Mouse (Mus musculus) thymus, adult 2 months (tissue): ENCODE results near the gene Rrn3. TPM values are rescaled to one million over a fixed set of nuclear protein-coding genes. Genes with fewer than 3 reads are reported as not detected.
"Not testable (repeated sequence)": the region's sequence is repeated elsewhere in the genome, so short reads cannot be mapped to it uniquely, and the experiment has no call there.

Experiments
- DNase-seq: peaks from one replicate; pipeline ENCODE4 v3.0.0; 2021
- H3K27ac ChIP-seq: fragments of 200-500 bp; 2 replicates; pipeline ENCODE4 v1.5.1; 2012; ENCODE audit warnings: low read length, control low read depth; ENCODE audit not compliant: control insufficient read depth, insufficient read depth
- H3K27me3 ChIP-seq: fragments of 200-500 bp; 2 replicates; pipeline ENCODE4 v1.6.1; 2012; ENCODE audit warnings: mild to moderate bottlenecking, low read length, moderate library complexity, mixed read lengths; ENCODE audit not compliant: control insufficient read depth, insufficient read depth
- H3K36me3 ChIP-seq: fragments of 200-500 bp; 2 replicates; pipeline ENCODE4 v1.6.1; 2012; ENCODE audit warnings: mild to moderate bottlenecking, low read length, moderate library complexity; ENCODE audit not compliant: control insufficient read depth, insufficient read depth
- H3K4me1 ChIP-seq: fragments of 200-500 bp; replicated peaks from 2 replicates; pipeline ENCODE4 v1.6.1; 2012; ENCODE audit warnings: low read length; ENCODE audit not compliant: control insufficient read depth, insufficient read depth
- H3K4me3 ChIP-seq: fragments of 200-500 bp; 2 replicates; pipeline ENCODE4 v1.5.1; 2012; ENCODE audit warnings: mild to moderate bottlenecking, low read length, control low read depth, moderate library complexity; ENCODE audit not compliant: control insufficient read depth, insufficient read depth
- CTCF ChIP-seq: fragments of 200-500 bp; IDR thresholded peaks from 2 replicates; pipeline ENCODE4 v1.5.1; 2012; ENCODE audit warnings: mild to moderate bottlenecking, control low read depth, low read length, moderate library complexity, borderline replicate concordance; ENCODE audit not compliant: control insufficient read depth, poor library complexity, insufficient read depth; ENCODE audit errors: extremely low read depth
- POLR2A ChIP-seq: fragments of 200-500 bp; IDR thresholded peaks from 2 replicates; pipeline ENCODE4 v1.6.1; 2012; ENCODE audit warnings: mild to moderate bottlenecking, low read length, control low read depth, moderate library complexity; ENCODE audit not compliant: control insufficient read depth, poor library complexity, insufficient read depth; ENCODE audit errors: extremely low read depth
- WGBS: fragments of 180-500 bp; shearing (Covaris S2); methylation state at CpG from one replicate; pipeline ENCODE4 v1.1.7; 2018; 5-methylcytosine and 5-hydroxymethylcytosine counted together
- polyA plus RNA-seq: library from polyadenylated mRNA; depleted of rRNA; stranded (reverse); fragments of >200 nt; gene quantifications from 2 replicates; pipeline ENCODE4 v1.2.3, GENCODE M21; 2012

The Rrn3 gene
- polyA plus RNA-seq, 1 experiment: 13.6 TPM

DNA sequence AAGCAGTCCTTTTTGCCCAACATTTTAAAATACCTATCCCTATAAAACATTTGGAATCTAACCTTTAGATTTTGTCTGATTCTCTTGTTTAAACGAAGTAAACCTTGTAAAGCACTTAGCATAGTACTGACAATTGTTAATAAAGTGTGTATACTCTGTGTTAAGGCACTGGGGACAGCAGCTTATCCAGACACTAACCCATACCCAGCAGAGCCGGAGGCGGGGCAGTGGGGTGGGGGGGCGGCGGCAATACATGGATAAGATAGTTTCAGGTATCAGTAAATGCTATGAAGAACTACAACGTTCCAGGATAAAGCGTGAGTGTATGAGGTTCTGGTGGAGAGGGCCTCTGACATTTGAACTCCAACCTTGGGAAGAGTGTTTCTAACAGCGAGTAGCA, 708 bp downstream of the Rrn3 start:
- H3K27ac ChIP-seq: no peak overlapping the region
- H3K4me1 ChIP-seq: peaks cover 11% of the 10 kb centered on the region
- 57% methylated on average over 8 of the region's 8 CpGs for WGBS
- TF ChIP-seq CTCF (no peak), POLR2A (no peak)
- H3K27me3 ChIP-seq: no peaks in the 10 kb centered on the region
- H3K36me3 ChIP-seq: peaks cover 19% of the 10 kb centered on the region
- no peak for DNase-seq
- H3K4me3 ChIP-seq: no peak overlapping the region

DNA sequence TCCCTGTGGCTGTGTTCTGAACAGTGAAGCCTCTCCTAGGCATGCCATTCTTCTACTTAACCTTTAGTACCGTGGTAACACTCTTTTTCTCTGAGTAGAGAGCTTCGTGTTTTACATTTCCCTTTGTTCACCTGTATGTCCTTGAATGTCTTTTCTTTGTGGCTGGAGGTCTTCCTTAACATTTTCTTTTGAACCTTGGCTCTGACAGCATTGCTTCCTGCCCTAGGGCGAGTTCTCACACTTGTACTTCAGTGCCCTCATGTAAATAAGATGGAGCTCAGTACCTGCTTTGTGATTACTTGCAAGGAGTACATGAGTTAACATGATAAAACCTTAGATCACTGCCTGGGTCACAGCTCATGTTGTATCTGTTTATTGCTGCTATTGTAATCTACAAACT, 5.4 kb downstream of the Rrn3 start:
- Histone ChIP-seq H3K27me3 (no peaks in the 10 kb centered on the region), H3K36me3 (peaks cover 51% of the 10 kb centered on the region), H3K27ac (no peak overlapping the region), H3K4me3 (no peak overlapping the region), H3K4me1 (peaks cover 3% of the 10 kb centered on the region)
- no peak for DNase-seq
- 36% methylated on average over 3 of the region's 3 CpGs for WGBS
- TF ChIP-seq CTCF (no peak), POLR2A (no peak)

DNA sequence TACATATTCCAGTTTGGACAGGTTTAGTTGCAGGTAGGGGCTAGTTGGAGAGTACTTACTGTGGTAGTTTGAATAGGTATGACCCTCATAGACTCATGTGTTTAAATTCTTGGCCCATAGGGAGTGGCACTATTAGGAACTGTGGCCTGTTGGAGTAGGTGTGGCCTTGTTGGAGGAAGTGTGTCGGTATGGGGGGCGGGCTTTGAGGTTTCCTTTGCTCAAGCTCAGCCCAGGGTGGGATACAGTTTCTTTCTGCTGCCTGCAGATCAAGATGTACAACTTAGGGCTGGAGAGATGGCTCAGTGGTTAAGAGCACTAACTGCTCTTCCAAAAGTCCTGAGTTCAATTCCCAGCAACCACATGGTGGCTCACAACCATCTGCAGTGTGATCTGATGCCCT, 12.9 kb downstream of the Rrn3 start:
- not testable (repeated sequence) for H3K4me1 ChIP-seq, H3K4me3 ChIP-seq, DNase-seq, H3K27ac ChIP-seq, H3K27me3 ChIP-seq
- H3K36me3 ChIP-seq: peaks cover 73% of the 10 kb centered on the region
- WGBS: 81% methylated on average over 2 of the region's 2 CpGs

DNA sequence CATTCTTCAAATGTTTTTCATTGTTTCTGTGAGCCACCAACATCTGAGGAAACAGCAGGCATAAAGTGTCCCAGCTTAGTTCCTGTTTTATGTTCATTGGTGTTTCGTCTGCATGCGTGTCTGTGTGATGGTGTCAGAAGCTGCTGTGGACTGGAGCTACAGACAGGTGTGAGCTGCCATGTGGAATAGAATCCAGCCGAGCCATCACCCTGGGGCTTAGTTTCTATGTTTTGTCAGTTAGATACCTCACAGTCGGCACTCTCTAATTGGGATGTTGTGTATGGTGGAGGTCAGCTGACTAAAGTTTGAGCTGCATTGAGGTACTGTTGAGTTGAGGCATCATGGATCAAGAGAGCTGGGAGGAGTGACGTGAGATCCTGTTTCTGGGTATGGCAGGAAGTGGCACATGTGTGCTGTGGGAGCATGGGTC, 16.3 kb downstream of the Rrn3 start:
- TF ChIP-seq POLR2A: no peak
- 0 out of 2 replicates have a peak overlapping the region, but pooled peaks have one; percentile 8 for H3K27ac ChIP-seq

DNA sequence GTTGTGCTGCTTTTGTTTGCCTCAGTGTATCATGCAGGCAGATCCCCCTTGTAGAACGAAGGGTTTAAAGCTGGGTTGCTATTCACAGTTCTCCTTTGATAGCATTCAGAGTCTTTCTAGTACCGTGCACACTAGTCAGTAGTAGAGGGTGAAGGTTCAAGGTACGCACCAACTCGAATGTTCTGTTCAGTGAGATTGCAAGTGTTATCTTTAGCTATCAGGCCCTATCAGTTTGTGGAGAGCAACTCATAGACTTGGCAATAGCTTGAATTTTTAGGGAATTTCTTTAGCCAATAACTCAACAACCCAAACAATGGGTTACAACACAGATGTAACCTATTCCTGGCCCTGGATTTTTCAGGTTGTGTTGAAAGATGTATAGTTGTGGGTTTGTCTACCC, 20.7 kb downstream of the Rrn3 start:
- Histone ChIP-seq H3K4me3 (no peak overlapping the region), H3K27me3 (no peaks in the 10 kb centered on the region), H3K4me1 (peaks cover under 1% of the 10 kb centered on the region; the same call in 1 of the 2 replicates), H3K36me3 (peaks cover 55% of the 10 kb centered on the region), H3K27ac (no peak overlapping the region)
- TF ChIP-seq POLR2A (no peak), CTCF (no peak)
- no peak for DNase-seq
- WGBS: 96% methylated on average over 4 of the region's 4 CpGs

More for the DNA sequence above, 16.3 kb downstream of the Rrn3 start:
- WGBS: 35% methylated on average over 5 of the region's 5 CpGs
- Histone ChIP-seq H3K27me3 (no peaks in the 10 kb centered on the region), H3K4me3 (no peak overlapping the region), H3K36me3 (peaks cover 74% of the 10 kb centered on the region), H3K4me1 (peaks cover 2% of the 10 kb centered on the region; the same call in 1 of the 2 replicates)
- no peak for DNase-seq

DNA sequence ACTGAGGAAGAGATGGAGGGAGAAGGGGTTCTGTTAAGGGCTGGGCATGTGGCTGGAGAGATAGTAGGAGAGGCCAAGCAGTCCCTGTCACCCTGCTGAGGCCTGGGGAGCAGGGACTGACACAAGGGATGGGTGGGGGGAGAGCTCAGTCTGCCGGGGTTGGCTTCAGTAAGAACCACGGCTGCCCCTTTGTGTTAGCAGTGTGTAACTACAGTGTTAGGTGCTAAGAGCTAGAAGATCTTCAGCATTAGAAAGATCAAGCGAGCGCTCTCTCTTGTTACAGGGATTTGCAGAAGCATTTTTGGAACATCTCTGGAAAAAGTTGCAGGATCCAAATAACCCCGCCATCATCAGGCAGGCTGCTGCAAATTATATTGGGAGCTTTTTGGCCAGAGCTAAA, 24.2 kb downstream of the Rrn3 start:
- H3K27ac ChIP-seq: no peak overlapping the region
- no peaks in the 10 kb centered on the region for H3K4me1 ChIP-seq
- no peak for DNase-seq
- peaks cover 63% of the 10 kb centered on the region for H3K36me3 ChIP-seq
- no peak for TF ChIP-seq CTCF
- no peak for TF ChIP-seq POLR2A
- 92% methylated on average over 5 of the region's 5 CpGs for WGBS
- H3K27me3 ChIP-seq: no peaks in the 10 kb centered on the region
- H3K4me3 ChIP-seq: no peak overlapping the region

DNA sequence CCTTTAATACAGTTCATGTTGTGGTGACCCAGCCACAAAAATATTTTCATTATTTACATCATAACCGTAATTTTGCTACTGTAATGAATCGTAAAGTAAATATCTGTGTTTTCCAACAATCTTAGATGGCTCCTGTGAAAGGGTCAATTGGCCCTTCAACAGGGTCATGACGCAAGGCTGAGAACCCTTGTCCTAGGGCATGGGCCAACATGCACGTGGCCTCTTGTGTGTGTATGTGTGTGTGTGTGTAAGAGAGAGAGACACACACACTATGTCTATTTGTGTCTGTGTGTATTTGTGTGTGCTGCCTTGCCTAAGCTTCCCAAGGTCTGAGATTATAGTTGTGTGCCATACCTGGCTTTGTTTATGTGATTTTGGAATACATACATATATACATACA, 27.1 kb downstream of the Rrn3 start:
- TF ChIP-seq POLR2A (no peak), CTCF (no peak)
- no peak for DNase-seq
- Histone ChIP-seq H3K4me3 (no peak overlapping the region), H3K27me3 (no peaks in the 10 kb centered on the region), H3K4me1 (no peaks in the 10 kb centered on the region), H3K36me3 (peaks cover 71% of the 10 kb centered on the region), H3K27ac (no peak overlapping the region)
- WGBS: 95% methylated on average over 4 of the region's 4 CpGs
